Mouse (Mus musculus) cerebellum, postnatal 4 days (tissue): ENCODE measurements at regions not wholly inside any gene's neighbourhood (a gene's known extent, or its start where the extent isn't known, plus 50 kb on each side); places are given as distances from the start of the nearest gene placed in this dataset.

Experiments
- DNase-seq, 2 experiments: peaks; one replicate each; pipeline ENCODE4 v3.0.0; 2022; ENCODE audit warnings: low spot score in 2 of 2, mixed read lengths in 1 of 2

GRCm38 (mm10) chr10:42094274-42095000 lies 76.2 kb upstream of the Armc2 start:
- no peak for DNase-seq

GRCm38 (mm10) chr10:42093176-42093759 lies 75.0 kb upstream of the Armc2 start:
- no peak for DNase-seq

- peak in 1 of 2 experiments; percentile 32 for DNase-seq
Observed at GRCm38 (mm10) chr10:42092500-42092899, 74.3 kb upstream of the Armc2 start.

- no peak for DNase-seq
Observed at GRCm38 (mm10) chr10:42091546-42092168, 73.4 kb upstream of the Armc2 start.

GRCm38 (mm10) chr10:42090806-42091205 lies 72.6 kb upstream of the Armc2 start:
- DNase-seq, result no peak

GRCm38 (mm10) chr10:42090147-42090546 lies 71.9 kb upstream of the Armc2 start:
- DNase-seq, result no peak

- no peak for DNase-seq
Observed at GRCm38 (mm10) chr10:42089686-42090085, 71.4 kb upstream of the Armc2 start.

- DNase-seq, result peak in 1 of 2 experiments; percentile 36
Observed at GRCm38 (mm10) chr10:42089235-42089625, 71.0 kb upstream of the Armc2 start.

- DNase-seq, result no peak
Observed at GRCm38 (mm10) chr10:42088570-42089234, 70.5 kb upstream of the Armc2 start.

GRCm38 (mm10) chr10:42087906-42088305 lies 69.7 kb upstream of the Armc2 start:
- DNase-seq, result no peak

GRCm38 (mm10) chr10:42086691-42087090 lies 68.4 kb upstream of the Armc2 start:
- no peak for DNase-seq

GRCm38 (mm10) chr10:42085295-42085694 lies 67.1 kb upstream of the Armc2 start:
- no peak for DNase-seq

GRCm38 (mm10) chr10:42082227-42082840 lies 64.1 kb upstream of the Armc2 start:
- DNase-seq, result no peak

- DNase-seq, result no peak
Observed at GRCm38 (mm10) chr10:42079775-42080174, 61.5 kb upstream of the Armc2 start.

- DNase-seq, result no peak
Observed at GRCm38 (mm10) chr10:42076711-42077110, 58.5 kb upstream of the Armc2 start.

GRCm38 (mm10) chr10:42075545-42075944 lies 57.3 kb upstream of the Armc2 start:
- DNase-seq, result no peak

GRCm38 (mm10) chr10:42072758-42073157 lies 54.5 kb upstream of the Armc2 start:
- no peak for DNase-seq

- DNase-seq, result no peak
Observed at GRCm38 (mm10) chr10:42072131-42072530, 53.9 kb upstream of the Armc2 start.

GRCm38 (mm10) chr10:42071404-42072024 lies 53.3 kb upstream of the Armc2 start:
- no peak for DNase-seq

- peak in 1 of 2 experiments; percentile 55 for DNase-seq
Observed at GRCm38 (mm10) chr10:42070611-42071403, 52.6 kb upstream of the Armc2 start.

- DNase-seq, result no peak
Observed at GRCm38 (mm10) chr10:42069751-42070150, 51.5 kb upstream of the Armc2 start.
